16 mouse cellular contexts compared by ENCODE assay signal in genomic region chr4:148116657-148117056, GRCm38 (mm10). TPM values are rescaled to one million over a fixed set of nuclear protein-coding genes. Genes with fewer than 3 reads are reported as not detected.
DNase-seq lines count a peak whose midpoint lies in the region; ATAC-seq and TF ChIP-seq lines count a peak whose summit lies in the region.
"Had no signal": no experiment of that assay in that cellular context is flagged by ENCODE, and none has a peak within 500 bp of the region (broad histone marks: within the 10 kb centered on the region; RNA-seq: fewer than 3 reads in every experiment).

No protein-coding gene starts in this region.

- no peak overlapping the region for H3K27ac ChIP-seq in forebrain, postnatal 0 days (ENCODE audit: low read depth, low read length)
- H3K27ac ChIP-seq in forebrain, embryonic 16.5 days (ENCODE audit: low read length), result no peak overlapping the region
- H3K27ac ChIP-seq in liver, embryonic 12.5 days, result no peak overlapping the region
- no peak overlapping the region for H3K27ac ChIP-seq in cortical plate, adult 2 months (ENCODE audit: insufficient read depth, low read length)
- H3K27ac ChIP-seq: hindbrain, embryonic 14.5 days; liver, embryonic 15.5 days had no signal

- no peak overlapping the region for H3K4me2 ChIP-seq in forebrain, postnatal 0 days (ENCODE audit: low read depth)
- no peak overlapping the region for H3K4me2 ChIP-seq in forebrain, embryonic 16.5 days (ENCODE audit: low read length)
- H3K4me2 ChIP-seq in liver, embryonic 12.5 days, result no peak overlapping the region
- H3K4me2 ChIP-seq: heart, embryonic 12.5 days; hindbrain, embryonic 14.5 days; liver, embryonic 15.5 days had no signal

- peaks cover 20% of the 10 kb centered on the region; the same call in 1 of the 2 replicates for H3K36me3 ChIP-seq in forebrain, postnatal 0 days (ENCODE audit: insufficient read depth)
- peaks cover 12% of the 10 kb centered on the region for H3K36me3 ChIP-seq in forebrain, embryonic 16.5 days (ENCODE audit: control insufficient read depth, insufficient read depth)
- H3K36me3 ChIP-seq in liver, embryonic 12.5 days, result no peaks in the 10 kb centered on the region
- H3K36me3 ChIP-seq: heart, embryonic 12.5 days; liver, embryonic 15.5 days had no signal

- no peak for DNase-seq in forebrain, postnatal 0 days
- DNase-seq in liver, result peak; percentile 33
- DNase-seq in CD4-positive helper T cell, adult 2 months (ENCODE audit: low read depth, low spot score), result peak; percentile 23
- DNase-seq in heart, adult 8-10 months (ENCODE audit: low spot score), result no peak
- DNase-seq in layer of hippocampus, adult 11-12 months (ENCODE audit: low spot score), result no peak
- DNase-seq: embryo, embryonic 11 days; kidney, postnatal 14 days; right cerebral cortex, adult 18-20 months; thymus, postnatal 4 days had no signal

- H3K4me1 ChIP-seq in forebrain, postnatal 0 days (ENCODE audit: insufficient read depth), result peaks cover 18% of the 10 kb centered on the region
- peaks cover 24% of the 10 kb centered on the region for H3K4me1 ChIP-seq in forebrain, embryonic 16.5 days (replicated peaks; ENCODE audit: control insufficient read depth, insufficient read depth, low read length)
- peaks cover 10% of the 10 kb centered on the region; the same call in 1 of the 2 replicates for H3K4me1 ChIP-seq in liver, embryonic 12.5 days
- no peaks in the 10 kb centered on the region for H3K4me1 ChIP-seq in cortical plate, adult 2 months (ENCODE audit: control insufficient read depth, insufficient read depth, low read length)

- ATAC-seq in forebrain, postnatal 0 days, result no peak
- no peak for ATAC-seq in forebrain, embryonic 16.5 days
- no peak for ATAC-seq in liver, embryonic 12.5 days

- H3K9me3 ChIP-seq in forebrain, postnatal 0 days (ENCODE audit: low read length), result no peaks in the 10 kb centered on the region
- H3K9me3 ChIP-seq in forebrain, embryonic 16.5 days (ENCODE audit: control insufficient read depth, low read length), result 0 out of 2 replicates have a peak, but pooled peaks cover 2% of the 10 kb centered on the region
- 0 out of 2 replicates have a peak, but pooled peaks cover 3% of the 10 kb centered on the region for H3K9me3 ChIP-seq in liver, embryonic 12.5 days (replicated peaks)
- H3K9me3 ChIP-seq: liver, embryonic 15.5 days had no signal

- H3K27me3 ChIP-seq in forebrain, postnatal 0 days (ENCODE audit: insufficient read depth, low read length), result no peaks in the 10 kb centered on the region
- H3K27me3 ChIP-seq in forebrain, embryonic 16.5 days (replicated peaks; ENCODE audit: control insufficient read depth, insufficient read depth, low read length), result no peaks in the 10 kb centered on the region
- peaks cover 22% of the 10 kb centered on the region for H3K27me3 ChIP-seq in liver, embryonic 12.5 days (replicated peaks)

- TF ChIP-seq POLR2A in cortical plate, adult 2 months (IDR thresholded peaks at IDR 0.05; ENCODE audit: extremely low read depth, insufficient read depth, low read length), result no peak

- 80% methylated on average over 4 of the region's 4 CpGs for WGBS in forebrain, postnatal 0 days
- 80% methylated on average over 4 of the region's 4 CpGs for WGBS in forebrain, embryonic 16.5 days
- 65% methylated on average over 4 of the region's 4 CpGs for WGBS in liver, embryonic 12.5 days (ENCODE audit: insufficient replicate concordance)

- TF ChIP-seq CTCF in forebrain, postnatal 0 days (IDR thresholded peaks at IDR 0.05; ENCODE audit: low read depth), result peak; percentile 51
- TF ChIP-seq CTCF in cortical plate, adult 2 months (IDR thresholded peaks at IDR 0.05; ENCODE audit: extremely low read depth, insufficient read depth, low read length), result peak; percentile 16; the same call in 1 of the 2 replicates

- no peak overlapping the region for H3K9ac ChIP-seq in forebrain, postnatal 0 days
- no peak overlapping the region for H3K9ac ChIP-seq in forebrain, embryonic 16.5 days (replicated peaks; ENCODE audit: low read depth, low read length)
- no peak overlapping the region for H3K9ac ChIP-seq in liver, embryonic 12.5 days
- H3K9ac ChIP-seq: heart, embryonic 12.5 days; hindbrain, embryonic 14.5 days; liver, embryonic 15.5 days had no signal

- H3K4me3 ChIP-seq in forebrain, postnatal 0 days (ENCODE audit: low read depth, low read length), result no peak overlapping the region
- H3K4me3 ChIP-seq in forebrain, embryonic 16.5 days (replicated peaks; ENCODE audit: low read length), result no peak overlapping the region
- no peak overlapping the region for H3K4me3 ChIP-seq in liver, embryonic 12.5 days
- no peak overlapping the region for H3K4me3 ChIP-seq in cortical plate, adult 2 months (ENCODE audit: insufficient read depth, low read length)
- H3K4me3 ChIP-seq: heart, embryonic 12.5 days; liver, embryonic 15.5 days; megakaryocyte, embryonic 14.5 days had no signal

RNA-seq across cellular contexts. Expression of gene Mad2l2, which starts 13.5 kb away (rescaled TPM):
- total RNA-seq in forebrain, postnatal 0 days (2014; rRNA removed), result 43.6 and 45.7 TPM in 2 replicates
- polyA plus RNA-seq in forebrain, postnatal 0 days (2015; fragmentation: Nextera tagmentation; extraction: Ambion mirVana), result 102 and 104 TPM in 2 replicates
- polyA plus RNA-seq in forebrain, embryonic 16.5 days (2015; fragmentation: Nextera tagmentation; extraction: Ambion mirVana), result 127 TPM in 2 replicates
- polyA plus RNA-seq in liver, embryonic 12.5 days (2016; fragmentation: Nextera tagmentation; extraction: Ambion mirVana), result 24.2 and 25.5 TPM in 2 replicates
- polyA plus RNA-seq in cortical plate, adult 2 months (2012; rRNA removed), result 24.2 and 25.2 TPM in 2 replicates
- total RNA-seq in heart, adult 8-10 months (2022), result 10 to 100 TPM in 3 of 4 experiments, 1 to 10 TPM in 1; 6.9 to 13.6 (median 11.7) TPM

RNA-seq across cellular contexts. Expression of gene Draxin, which starts 13.8 kb away (rescaled TPM):
- total RNA-seq in forebrain, postnatal 0 days (2014; rRNA removed), result 37.5 and 40.5 TPM in 2 replicates
- polyA plus RNA-seq in forebrain, postnatal 0 days (2015; fragmentation: Nextera tagmentation; extraction: Ambion mirVana), result 6.8 and 8.7 TPM in 2 replicates
- polyA plus RNA-seq in forebrain, embryonic 16.5 days (2015; fragmentation: Nextera tagmentation; extraction: Ambion mirVana), result 22.7 and 23.5 TPM in 2 replicates
- polyA plus RNA-seq in liver, embryonic 12.5 days (2016; fragmentation: Nextera tagmentation; extraction: Ambion mirVana), result 0.08 TPM in 2 replicates
- polyA plus RNA-seq in cortical plate, adult 2 months (2012; rRNA removed), result 0.42 and 0.45 TPM in 2 replicates
- total RNA-seq in heart, adult 8-10 months (2022), result under 1 TPM; 0.06 to 0.20 (median 0.07) TPM

RNA-seq across cellular contexts. Expression of gene Agtrap, which starts 28.8 kb away (rescaled TPM):
- 3.8 and 4.2 TPM in 2 replicates for total RNA-seq in forebrain, postnatal 0 days (2014; rRNA removed)
- 5.6 and 7.9 TPM in 2 replicates for polyA plus RNA-seq in forebrain, postnatal 0 days (2015; fragmentation: Nextera tagmentation; extraction: Ambion mirVana)
- polyA plus RNA-seq in forebrain, embryonic 16.5 days (2015; fragmentation: Nextera tagmentation; extraction: Ambion mirVana), result 4.7 and 5.5 TPM in 2 replicates
- 12.3 and 12.5 TPM in 2 replicates for polyA plus RNA-seq in liver, embryonic 12.5 days (2016; fragmentation: Nextera tagmentation; extraction: Ambion mirVana)
- polyA plus RNA-seq in cortical plate, adult 2 months (2012; rRNA removed), result 5.8 and 6.1 TPM in 2 replicates
- 10 to 100 TPM; 45.2 to 51.5 (median 48.2) TPM for total RNA-seq in heart, adult 8-10 months (2022)

RNA-seq across cellular contexts. Expression of gene Fbxo6, which starts 35.3 kb away (rescaled TPM):
- total RNA-seq in forebrain, postnatal 0 days (2014; rRNA removed), result 22.0 and 24.0 TPM in 2 replicates
- polyA plus RNA-seq in forebrain, postnatal 0 days (2015; fragmentation: Nextera tagmentation; extraction: Ambion mirVana), result 22.8 and 24.9 TPM in 2 replicates
- 14.4 and 17.7 TPM in 2 replicates for polyA plus RNA-seq in forebrain, embryonic 16.5 days (2015; fragmentation: Nextera tagmentation; extraction: Ambion mirVana)
- 20.5 and 28.7 TPM in 2 replicates for polyA plus RNA-seq in liver, embryonic 12.5 days (2016; fragmentation: Nextera tagmentation; extraction: Ambion mirVana)
- polyA plus RNA-seq in cortical plate, adult 2 months (2012; rRNA removed), result 38.5 and 41.3 TPM in 2 replicates
- total RNA-seq in heart, adult 8-10 months (2022), result 10 to 100 TPM; 36.1 to 44.0 (median 39.6) TPM

RNA-seq across cellular contexts. Expression of gene Fbxo44, which starts 43.6 kb away (rescaled TPM):
- 126 and 132 TPM in 2 replicates for total RNA-seq in forebrain, postnatal 0 days (2014; rRNA removed)
- polyA plus RNA-seq in forebrain, postnatal 0 days (2015; fragmentation: Nextera tagmentation; extraction: Ambion mirVana), result 73.3 and 81.4 TPM in 2 replicates
- polyA plus RNA-seq in forebrain, embryonic 16.5 days (2015; fragmentation: Nextera tagmentation; extraction: Ambion mirVana), result 60.3 and 67.1 TPM in 2 replicates
- polyA plus RNA-seq in liver, embryonic 12.5 days (2016; fragmentation: Nextera tagmentation; extraction: Ambion mirVana), result 1.6 and 1.7 TPM in 2 replicates
- polyA plus RNA-seq in cortical plate, adult 2 months (2012; rRNA removed), result 236 and 238 TPM in 2 replicates
- total RNA-seq in heart, adult 8-10 months (2022), result 10 to 100 TPM; 25.2 to 33.4 (median 25.5) TPM

Comparison
In these comparisons a context has a peak if more than half of its experiments do, and no peak if none do; other contexts are left out.
1. DNase-seq: peak in liver (single experiment) and CD4-positive helper T cell, adult 2 months (single experiment); none in forebrain, postnatal 0 days (single experiment), heart, adult 8-10 months (single experiment) and layer of hippocampus, adult 11-12 months (single experiment).